ENCODE assay signal across 9 mouse cellular contexts in the genomic region with DNA sequence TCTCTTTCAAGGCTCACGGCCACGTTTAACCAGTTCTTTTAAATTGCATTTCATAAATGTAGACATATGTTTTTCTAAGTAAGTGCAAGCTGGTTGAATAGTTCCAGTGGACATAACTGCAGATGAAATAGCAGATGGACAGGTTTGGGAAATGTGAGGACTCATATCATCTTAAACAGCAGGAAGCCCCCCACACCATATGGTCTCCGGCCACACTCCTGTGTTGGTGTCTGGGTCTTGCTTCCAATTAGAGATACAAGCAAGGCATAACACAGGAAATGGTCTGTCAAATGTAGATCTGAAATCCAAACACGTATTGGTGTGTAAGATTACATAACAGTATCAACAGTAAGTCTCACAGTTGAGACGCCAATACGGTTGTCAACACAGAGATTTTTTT.
"Had no signal": no experiment of that assay in that cellular context is flagged by ENCODE, and none has a peak within 500 bp of the region (broad histone marks: within the 10 kb centered on the region; RNA-seq: fewer than 3 reads in every experiment).

No protein-coding gene starts in this region.

- H3K27me3 ChIP-seq: limb, embryonic 13.5 days; midbrain, embryonic 13.5 days had no signal

- H3K27ac ChIP-seq: limb, embryonic 13.5 days; liver, embryonic 14.5 days; midbrain, embryonic 13.5 days had no signal

- H3K4me3 ChIP-seq: limb, embryonic 13.5 days; midbrain, embryonic 13.5 days had no signal

- DNase-seq: kidney, postnatal 10 days; left cerebral cortex, postnatal 4 days; lung, adult 18-20 months; lung, postnatal 36 days; right cerebral cortex, postnatal 14 days; thymus, postnatal 36 days had no signal

- H3K4me1 ChIP-seq: limb, embryonic 13.5 days; midbrain, embryonic 13.5 days had no signal
